Mouse (Mus musculus) heart, embryonic 16.5 days (tissue): ENCODE measurements around the gene Hoxa11. TPM values are rescaled to one million over a fixed set of nuclear protein-coding genes. Genes with fewer than 3 reads are reported as not detected.
A peak's percentile ranks its signal among the peaks of the same experiment; 100 is the strongest.

Experiments
- ATAC-seq: fragments of 200-750 bp; cut with Nextera tagmentation; replicated peaks from 2 replicates; pipeline ENCODE4 v1.8.0; 2017; ENCODE audit warnings: moderate number of reproducible peaks; ENCODE audit not compliant: insufficient read depth, low FRiP score; ENCODE audit errors: extremely low read depth
- H3K27ac ChIP-seq: fragments of 300-500 bp; sonication (generic); 2 replicates; pipeline ENCODE4 v1.5.1; 2014; ENCODE audit warnings: mild to moderate bottlenecking, low read length, control low read depth, moderate library complexity
- H3K27me3 ChIP-seq: fragments of 300-500 bp; sonication (generic); 2 replicates; pipeline ENCODE4 v1.6.1; 2014; ENCODE audit warnings: low read length, mixed read lengths; ENCODE audit not compliant: control insufficient read depth, insufficient read depth
- H3K36me3 ChIP-seq: fragments of 300-500 bp; sonication (generic); 2 replicates; pipeline ENCODE4 v1.6.1; 2014; ENCODE audit not compliant: control insufficient read depth, insufficient read depth
- H3K4me1 ChIP-seq: fragments of 300-500 bp; sonication (generic); 2 replicates; pipeline ENCODE4 v1.6.1; 2014; ENCODE audit warnings: low read length, mixed read lengths; ENCODE audit not compliant: control insufficient read depth, insufficient read depth
- H3K4me2 ChIP-seq: fragments of 300-500 bp; sonication (generic); 2 replicates; pipeline ENCODE4 v1.6.1; 2014; ENCODE audit warnings: low read depth, mild to moderate bottlenecking, control low read depth, low read length
- H3K4me3 ChIP-seq: fragments of 300-500 bp; sonication (generic); 2 replicates; pipeline ENCODE4 v1.5.1; 2014; ENCODE audit warnings: mild to moderate bottlenecking, control low read depth, low read length
- H3K9ac ChIP-seq: fragments of 300-500 bp; sonication (generic); 2 replicates; pipeline ENCODE4 v1.6.1; 2014; ENCODE audit warnings: low read length, control low read depth
- H3K9me3 ChIP-seq: fragments of 300-500 bp; sonication (generic); replicated peaks from 2 replicates; pipeline ENCODE4 v1.6.1; 2016; ENCODE audit warnings: low read length; ENCODE audit not compliant: control insufficient read depth
- WGBS: fragments of 180-500 bp; shearing (Covaris S2); extraction: QIAGEN DNeasy Blood & Tissue Kit; methylation state at CpG from one replicate; pipeline ENCODE4 v1.1.7; 2014; 5-methylcytosine and 5-hydroxymethylcytosine counted together
- polyA plus RNA-seq: library from polyadenylated mRNA; unstranded; fragments of >200 nt; fragmentation: Nextera tagmentation; extraction: Ambion mirVana; gene quantifications from 2 replicates; pipeline ENCODE4 v1.2.1, GENCODE M21; 2015

The Hoxa11 gene
- polyA plus RNA-seq, 1 experiment from 2014 or later: not detected

DNA sequence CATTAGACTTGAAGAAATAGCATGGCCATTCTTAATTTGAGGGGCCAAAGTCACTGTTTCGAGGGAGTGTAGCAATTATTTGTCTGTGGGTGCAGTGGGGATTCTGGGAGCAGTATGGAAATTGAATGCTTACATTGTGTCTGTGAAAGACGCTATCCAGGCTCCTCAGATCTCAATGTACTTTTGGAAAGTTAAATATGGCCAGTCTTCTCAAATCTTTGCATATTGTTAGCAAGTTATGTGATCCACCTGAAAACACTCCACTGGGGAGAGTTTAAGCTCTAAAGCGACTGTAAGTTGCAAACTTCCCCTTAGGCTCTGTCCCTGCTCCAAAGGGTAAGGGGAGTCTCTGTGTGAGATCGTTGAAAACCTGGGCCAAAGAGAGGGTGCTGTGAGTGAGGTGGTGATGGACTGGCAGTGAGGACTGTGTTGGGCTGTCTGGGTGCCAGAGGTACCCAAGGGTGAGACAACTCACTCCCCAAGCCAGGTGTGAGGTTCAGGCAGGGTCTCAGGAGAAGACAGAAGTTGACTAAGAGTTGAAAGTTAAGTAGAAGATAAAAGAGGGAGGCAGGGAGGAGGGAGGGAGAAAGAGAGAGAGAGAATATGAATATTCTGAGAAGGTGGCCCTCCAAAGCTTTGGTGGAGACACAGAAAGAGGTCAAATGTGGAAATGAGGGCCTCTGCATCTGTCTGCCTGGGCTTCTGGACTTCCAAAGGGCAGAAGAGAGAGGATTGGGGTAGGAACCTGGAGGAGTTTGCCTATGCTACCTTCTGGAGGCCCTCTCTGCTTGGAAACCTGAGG, 38.5 kb downstream of the Hoxa11 start:
- ATAC-seq: no peak
- no peak overlapping the region for H3K4me3 ChIP-seq
- 18% methylated on average over 4 of the region's 4 CpGs for WGBS
- no peaks in the 10 kb centered on the region for H3K36me3 ChIP-seq
- H3K4me2 ChIP-seq: no peak overlapping the region
- no peak overlapping the region for H3K27ac ChIP-seq
- H3K4me1 ChIP-seq: peaks cover 3% of the 10 kb centered on the region; the same call in 1 of the 2 replicates
- H3K9me3 ChIP-seq: no peaks in the 10 kb centered on the region
- H3K27me3 ChIP-seq: peaks cover 82% of the 10 kb centered on the region
- H3K9ac ChIP-seq: no peak overlapping the region

- no peak overlapping the region for H3K4me2 ChIP-seq
- peaks cover 80% of the 10 kb centered on the region for H3K27me3 ChIP-seq
- no peak for ATAC-seq
- H3K4me3 ChIP-seq: peak overlapping the region; percentile 5; the same call in 1 of the 2 replicates
- H3K4me1 ChIP-seq: peaks cover 3% of the 10 kb centered on the region; the same call in 1 of the 2 replicates
- no peak overlapping the region for H3K27ac ChIP-seq
- H3K9ac ChIP-seq: no peak overlapping the region
- H3K9me3 ChIP-seq: no peaks in the 10 kb centered on the region
- WGBS: 10% methylated on average over 55 of the region's 55 CpGs
- no peaks in the 10 kb centered on the region for H3K36me3 ChIP-seq
These were observed 39.7 kb downstream of the Hoxa11 start for GRCm38 (mm10) chr6:52205638-52206621.

DNA sequence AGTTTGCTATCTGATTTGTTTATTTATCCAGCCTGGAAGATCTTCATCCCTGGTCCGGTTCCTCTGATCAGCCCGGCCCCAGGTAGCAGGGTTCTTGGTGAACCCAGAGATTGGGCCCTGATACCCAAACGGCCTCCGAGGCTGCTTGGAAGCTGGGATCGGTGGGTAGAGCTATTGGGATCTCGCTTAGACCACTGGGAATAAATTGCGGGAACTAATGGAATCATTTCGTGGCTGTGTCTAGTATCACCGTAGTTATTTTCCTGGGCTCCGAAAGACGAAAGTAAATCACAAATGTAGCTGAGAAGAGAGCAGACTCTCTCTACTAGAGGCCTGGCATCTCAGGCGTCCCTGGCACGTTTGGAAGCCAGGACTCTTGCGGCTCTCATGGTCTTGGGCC, 40.4 kb downstream of the Hoxa11 start:
- ATAC-seq: no peak
- 16% methylated on average over 14 of the region's 14 CpGs for WGBS
- Histone ChIP-seq H3K4me1 (peaks cover 3% of the 10 kb centered on the region; the same call in 1 of the 2 replicates), H3K36me3 (no peaks in the 10 kb centered on the region), H3K27me3 (peaks cover 81% of the 10 kb centered on the region), H3K27ac (no peak overlapping the region), H3K9me3 (no peaks in the 10 kb centered on the region), H3K4me2 (no peak overlapping the region), H3K4me3 (no peak overlapping the region), H3K9ac (no peak overlapping the region)

- H3K27ac ChIP-seq: no peak within 1 kb of the TSS; the same call in 1 of the 2 replicates
- peaks cover 79% of the 10 kb centered on the region for H3K27me3 ChIP-seq
- H3K4me1 ChIP-seq: peaks cover 3% of the 10 kb centered on the region; the same call in 1 of the 2 replicates
- ATAC-seq: 0 out of 2 replicates have a peak, but pooled peaks have one; percentile 37
- no peaks in the 10 kb centered on the region for H3K9me3 ChIP-seq
- peak within 1 kb of the TSS; percentile 56 for H3K9ac ChIP-seq
- H3K36me3 ChIP-seq: no peaks in the 10 kb centered on the region
- peak within 1 kb of the TSS; percentile 45 for H3K4me3 ChIP-seq
- peak within 1 kb of the TSS; percentile 56 for H3K4me2 ChIP-seq
- WGBS: 1% methylated on average over 65 of the region's 65 CpGs
These were observed 41.4 kb downstream of the Hoxa11 start, which contains the start of gene Hoxa5 for GRCm38 (mm10) chr6:52204050-52204752. Gene Hoxa5 (minus strand): TSS chr6:52204587.

GRCm38 (mm10) chr6:52203371-52204049, 42.1 kb downstream of the Hoxa11 start:
- 6% methylated on average over 46 of the region's 46 CpGs for WGBS
- no peaks in the 10 kb centered on the region for H3K9me3 ChIP-seq
- 0 out of 2 replicates have a peak, but pooled peaks have one; percentile 41 for ATAC-seq
- peak overlapping the region; percentile 56 for H3K9ac ChIP-seq
- H3K36me3 ChIP-seq: no peaks in the 10 kb centered on the region
- peaks cover 79% of the 10 kb centered on the region for H3K27me3 ChIP-seq
- peaks cover 3% of the 10 kb centered on the region; the same call in 1 of the 2 replicates for H3K4me1 ChIP-seq
- H3K4me2 ChIP-seq: peak overlapping the region; percentile 56
- H3K27ac ChIP-seq: no peak overlapping the region; the same call in 1 of the 2 replicates
- peak overlapping the region; percentile 45 for H3K4me3 ChIP-seq

DNA sequence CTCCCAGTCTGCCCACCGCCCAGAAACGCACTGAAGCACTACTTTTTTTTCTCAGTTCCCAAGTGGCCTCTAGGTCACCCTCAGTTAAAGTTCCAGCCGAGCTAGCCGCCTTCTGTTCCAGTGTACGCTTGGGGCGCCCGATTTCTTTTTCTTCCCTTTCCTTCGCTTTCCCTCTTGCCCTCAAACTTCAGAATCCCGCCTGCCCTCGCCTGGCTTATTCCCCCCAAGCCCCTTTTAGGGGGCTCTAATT, 42.6 kb downstream of the Hoxa11 start:
- Histone ChIP-seq H3K9ac (no peak overlapping the region), H3K27ac (no peak overlapping the region), H3K9me3 (no peaks in the 10 kb centered on the region), H3K4me1 (peaks cover 3% of the 10 kb centered on the region; the same call in 1 of the 2 replicates), H3K4me3 (peak overlapping the region; percentile 45), H3K36me3 (no peaks in the 10 kb centered on the region), H3K4me2 (peak overlapping the region; percentile 1; the same call in 1 of the 2 replicates), H3K27me3 (peaks cover 79% of the 10 kb centered on the region)
- ATAC-seq: no peak
- WGBS: 7% methylated on average over 10 of the region's 10 CpGs

GRCm38 (mm10) chr6:52202362-52203120, 43.1 kb downstream of the Hoxa11 start:
- Histone ChIP-seq H3K4me1 (peaks cover 3% of the 10 kb centered on the region; the same call in 1 of the 2 replicates), H3K4me2 (peak overlapping the region; percentile 1; the same call in 1 of the 2 replicates), H3K4me3 (peak overlapping the region; percentile 45), H3K36me3 (no peaks in the 10 kb centered on the region), H3K27me3 (peaks cover 80% of the 10 kb centered on the region), H3K27ac (no peak overlapping the region), H3K9me3 (no peaks in the 10 kb centered on the region), H3K9ac (no peak overlapping the region)
- ATAC-seq: no peak
- WGBS: 8% methylated on average over 22 of the region's 22 CpGs
